Mouse (Mus musculus) spleen, adult 2 months (tissue): Measurements from ENCODE around the gene Gm20403.

ENCODE experiments used
- CTCF ChIP-seq: fragments of 200-500 bp; IDR thresholded peaks from 2 replicates; pipeline ENCODE4 v1.5.1; 2011; ENCODE audit warnings: mild to moderate bottlenecking, inconsistent platforms; ENCODE audit not compliant: insufficient read depth, insufficient read length, insufficient replicate concordance; ENCODE audit errors: extremely low read depth
- POLR2A ChIP-seq: fragments of 200-500 bp; IDR thresholded peaks from 2 replicates; pipeline ENCODE4 v1.6.1; 2011; ENCODE audit warnings: low read depth, low read length, inconsistent platforms

- TF ChIP-seq CTCF = no peak
- peak; percentile 39; the same call in 1 of the 2 replicates for TF ChIP-seq POLR2A
Observed at GRCm38 (mm10) chr12:54999016-54999690, 12.8 kb upstream of the Gm20403 start.
